Mouse (Mus musculus) MN1 (cell line): ENCODE measurements at regions not wholly inside any gene's neighbourhood (a gene's known extent, or its start where the extent isn't known, plus 50 kb on each side); places are given as distances from the start of the nearest gene placed in this dataset.

Source experiments
- DNase-seq: peaks from one replicate; pipeline ENCODE4 v3.0.0-alpha.2; 2016; ENCODE audit warnings: low spot score

DNA sequence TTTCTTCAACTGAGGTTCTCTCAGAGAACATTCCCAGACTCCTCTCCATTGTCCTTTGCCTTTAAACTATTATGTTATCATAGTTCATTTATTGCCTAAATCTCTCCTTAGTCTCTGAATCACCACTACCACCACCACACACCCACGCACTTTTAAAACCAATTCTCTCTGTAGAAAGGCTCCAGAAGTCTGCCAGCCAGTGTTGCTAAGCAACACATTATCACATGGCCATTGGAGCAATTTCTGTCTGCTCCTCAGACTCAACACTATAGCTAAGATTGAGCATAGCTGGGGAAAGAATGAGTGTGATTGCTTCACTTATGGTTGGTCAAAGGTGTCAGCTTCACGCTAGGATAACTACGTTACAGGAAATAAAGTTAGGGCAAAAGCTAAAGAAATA lies 59.3 kb downstream of the Trap1a start:
- no peak for DNase-seq

DNA sequence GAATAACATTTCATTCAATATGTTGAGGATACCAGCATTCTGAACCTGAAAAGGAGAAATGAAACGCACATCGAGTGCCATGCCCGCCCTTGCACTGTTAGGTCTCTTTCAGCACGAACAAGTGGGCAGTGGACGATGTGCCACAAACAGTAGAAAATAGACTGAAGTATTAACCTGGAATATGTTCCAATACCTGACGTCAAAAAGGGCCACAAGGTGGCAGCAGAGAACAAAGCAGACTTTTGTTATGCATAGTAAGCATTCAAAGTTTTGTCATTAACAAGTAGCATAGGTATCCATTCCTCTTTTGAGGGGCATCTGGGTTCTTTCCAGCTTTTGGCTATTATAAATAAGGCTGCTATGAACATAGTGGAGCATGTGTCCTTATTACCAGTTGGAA lies 63.5 kb upstream of the D330045A20Rik start:
- DNase-seq = peak; percentile 42

DNA sequence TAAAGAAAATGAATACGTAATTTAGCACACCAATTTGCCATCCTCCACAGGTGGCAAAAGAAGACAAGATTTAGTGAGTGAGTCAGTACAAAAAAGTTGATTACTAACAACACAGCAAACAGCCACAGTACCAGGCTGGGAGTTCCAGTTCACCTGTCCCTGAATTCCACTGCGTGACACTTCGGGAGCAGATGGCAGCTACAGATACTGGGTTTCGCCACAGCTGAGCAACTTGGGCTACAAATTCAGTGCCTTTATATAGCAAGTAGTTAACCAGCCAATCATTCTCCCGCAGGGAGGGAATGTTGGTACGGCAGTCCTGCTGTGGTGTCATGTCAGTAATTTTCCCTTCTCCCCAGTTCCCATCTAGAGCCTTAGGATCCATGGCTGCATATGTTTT lies 60.3 kb upstream of the D330045A20Rik start:
- no peak for DNase-seq

DNA sequence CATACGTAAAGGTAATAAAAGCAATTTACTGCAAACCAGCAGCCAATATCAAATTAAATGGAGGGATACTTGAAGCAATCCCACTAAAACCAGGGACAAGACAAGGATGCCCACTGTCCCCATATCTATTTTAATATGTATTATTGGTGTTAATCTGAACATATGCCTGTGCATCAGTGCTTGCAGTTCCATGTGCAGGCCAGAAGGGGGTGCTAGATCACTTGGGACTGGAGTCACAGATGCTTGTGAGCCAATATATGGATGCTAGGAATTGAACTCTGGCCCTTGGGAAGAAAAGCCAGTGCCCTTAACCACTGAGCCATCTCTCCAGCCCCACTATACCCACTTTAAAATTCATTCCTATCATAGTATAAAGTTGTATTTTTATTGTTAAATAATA lies 55.9 kb upstream of the D330045A20Rik start:
- DNase-seq = no peak
